Mouse (Mus musculus) kidney, embryonic 16.5 days (tissue): ENCODE data around the gene Neurl2. TPM values are rescaled to one million over a fixed set of nuclear protein-coding genes. Genes with fewer than 3 reads are reported as not detected.
"Not testable (repeated sequence)": the region's sequence is repeated elsewhere in the genome, so short reads cannot be mapped to it uniquely, and the experiment has no call there.

Experiments
- ATAC-seq: fragments of 200-750 bp; cut with Nextera tagmentation; 2 replicates; pipeline ENCODE4 v1.8.0; 2017; ENCODE audit warnings: moderate TSS enrichment; ENCODE audit not compliant: low FRiP score, low TSS enrichment
- H3K27ac ChIP-seq: fragments of 300-500 bp; sonication (generic); 2 replicates; pipeline ENCODE4 v1.5.1; 2014; ENCODE audit warnings: low read length
- H3K27me3 ChIP-seq: fragments of 300-500 bp; sonication (generic); 2 replicates; pipeline ENCODE4 v1.6.1; 2014; ENCODE audit warnings: low read length, control low read depth, mixed read lengths; ENCODE audit not compliant: insufficient read depth
- H3K36me3 ChIP-seq: fragments of 300-500 bp; sonication (generic); 2 replicates; pipeline ENCODE4 v1.6.1; 2014; ENCODE audit warnings: low read length, control low read depth, mixed read lengths; ENCODE audit not compliant: insufficient read depth
- H3K4me1 ChIP-seq: fragments of 300-500 bp; sonication (generic); 2 replicates; pipeline ENCODE4 v1.6.1; 2014; ENCODE audit warnings: low read length, control low read depth, mixed read lengths; ENCODE audit not compliant: insufficient read depth
- H3K4me2 ChIP-seq: fragments of 300-500 bp; sonication (generic); replicated peaks from 2 replicates; pipeline ENCODE4 v1.6.1; 2014; ENCODE audit warnings: low read depth, low read length
- H3K4me3 ChIP-seq: fragments of 300-500 bp; sonication (generic); 2 replicates; pipeline ENCODE4 v1.5.1; 2014; ENCODE audit warnings: mild to moderate bottlenecking, low read length
- H3K9ac ChIP-seq: fragments of 300-500 bp; sonication (generic); replicated peaks from 2 replicates; pipeline ENCODE4 v1.6.1; 2014; ENCODE audit warnings: low read length
- H3K9me3 ChIP-seq: fragments of 300-500 bp; sonication (generic); 2 replicates; pipeline ENCODE4 v1.6.1; 2016; ENCODE audit warnings: low read length, control low read depth
- WGBS: fragments of 180-500 bp; shearing (Covaris S2); extraction: QIAGEN DNeasy Blood & Tissue Kit; methylation state at CpG from one replicate; pipeline ENCODE4 v1.1.7; 2014; 5-methylcytosine and 5-hydroxymethylcytosine counted together
- polyA plus RNA-seq: library from polyadenylated mRNA; unstranded; fragments of >200 nt; fragmentation: Nextera tagmentation; extraction: Ambion mirVana; gene quantifications from 2 replicates; pipeline ENCODE4 v1.2.1, GENCODE M21; 2015

Gene Neurl2
- polyA plus RNA-seq, 1 experiment from 2014 or later, result 8.8 TPM

- ATAC-seq, result no peak
- Histone ChIP-seq H3K9ac (no peak overlapping the region), H3K36me3 (no peaks in the 10 kb centered on the region), H3K4me3 (no peak overlapping the region), H3K9me3 (peaks cover 4% of the 10 kb centered on the region; the same call in 1 of the 2 replicates), H3K27ac (no peak overlapping the region), H3K4me1 (peaks cover 18% of the 10 kb centered on the region), H3K27me3 (no peaks in the 10 kb centered on the region), H3K4me2 (no peak overlapping the region)
- WGBS, result 64% methylated on average over 6 of the region's 6 CpGs
These were observed 38.5 kb upstream of the Neurl2 start for GRCm38 (mm10) chr2:164871602-164872303.

- WGBS, result 54% methylated on average over 7 of the region's 7 CpGs
- ATAC-seq, result no peak
- Histone ChIP-seq H3K4me1 (peaks cover 7% of the 10 kb centered on the region), H3K4me3 (no peak overlapping the region), H3K9ac (no peak overlapping the region), H3K27me3 (no peaks in the 10 kb centered on the region), H3K27ac (no peak overlapping the region), H3K4me2 (no peak overlapping the region), H3K36me3 (no peaks in the 10 kb centered on the region), H3K9me3 (peaks cover 4% of the 10 kb centered on the region; the same call in 1 of the 2 replicates)
These were observed 35.2 kb upstream of the Neurl2 start for GRCm38 (mm10) chr2:164868491-164868890.

- ATAC-seq, result no peak
- Histone ChIP-seq H3K4me1 (peaks cover 11% of the 10 kb centered on the region), H3K27ac (peak overlapping the region; percentile 48; the same call in 1 of the 2 replicates), H3K36me3 (no peaks in the 10 kb centered on the region), H3K9ac (no peak overlapping the region), H3K4me2 (no peak overlapping the region), H3K9me3 (peaks cover 4% of the 10 kb centered on the region; the same call in 1 of the 2 replicates), H3K4me3 (no peak overlapping the region), H3K27me3 (no peaks in the 10 kb centered on the region)
- WGBS, result 94% methylated on average over 7 of the region's 7 CpGs
These were observed 34.3 kb upstream of the Neurl2 start for GRCm38 (mm10) chr2:164867566-164867965.

GRCm38 (mm10) chr2:164866741-164867551 lies 33.7 kb upstream of the Neurl2 start:
- H3K4me1 ChIP-seq, result peaks cover 17% of the 10 kb centered on the region
- ATAC-seq, result no peak
- 45% methylated on average over 16 of the region's 16 CpGs for WGBS
- no peaks in the 10 kb centered on the region for H3K27me3 ChIP-seq
- H3K9me3 ChIP-seq, result peaks cover 4% of the 10 kb centered on the region; the same call in 1 of the 2 replicates
- H3K4me3 ChIP-seq, result no peak overlapping the region
- H3K9ac ChIP-seq, result no peak overlapping the region
- no peaks in the 10 kb centered on the region for H3K36me3 ChIP-seq
- peak overlapping the region; percentile 48; the same call in 1 of the 2 replicates for H3K27ac ChIP-seq
- no peak overlapping the region for H3K4me2 ChIP-seq

- WGBS, result 66% methylated on average over 4 of the region's 4 CpGs
- Histone ChIP-seq H3K4me1 (peaks cover 35% of the 10 kb centered on the region), H3K4me3 (no peak overlapping the region)
These were observed 31.3 kb upstream of the Neurl2 start for GRCm38 (mm10) chr2:164864593-164864992.

GRCm38 (mm10) chr2:164863411-164863810 lies 30.2 kb upstream of the Neurl2 start:
- not testable (repeated sequence) for H3K27me3 ChIP-seq, H3K4me2 ChIP-seq, ATAC-seq, H3K4me3 ChIP-seq, H3K27ac ChIP-seq, H3K9me3 ChIP-seq, H3K36me3 ChIP-seq, H3K9ac ChIP-seq
- WGBS, result 89% methylated on average over 7 of the region's 9 CpGs
- peaks cover 44% of the 10 kb centered on the region for H3K4me1 ChIP-seq

More at GRCm38 (mm10) chr2:164864593-164864992, 31.3 kb upstream of the Neurl2 start:
- peaks cover 4% of the 10 kb centered on the region; the same call in 1 of the 2 replicates for H3K9me3 ChIP-seq
- H3K36me3 ChIP-seq, result no peaks in the 10 kb centered on the region
- H3K27me3 ChIP-seq, result no peaks in the 10 kb centered on the region
- no peak for ATAC-seq
- no peak overlapping the region for H3K4me2 ChIP-seq
- no peak overlapping the region for H3K27ac ChIP-seq
- H3K9ac ChIP-seq, result no peak overlapping the region

GRCm38 (mm10) chr2:164862179-164862861 lies 29.1 kb upstream of the Neurl2 start:
- peak; percentile 83 for ATAC-seq
- 18% methylated on average over 9 of the region's 9 CpGs for WGBS

GRCm38 (mm10) chr2:164861094-164861493 lies 27.8 kb upstream of the Neurl2 start:
- Histone ChIP-seq H3K27me3 (peaks cover 17% of the 10 kb centered on the region), H3K9ac (no peak overlapping the region), H3K4me2 (no peak overlapping the region), H3K9me3 (no peaks in the 10 kb centered on the region), H3K4me3 (no peak overlapping the region), H3K36me3 (no peaks in the 10 kb centered on the region), H3K4me1 (peaks cover 51% of the 10 kb centered on the region), H3K27ac (no peak overlapping the region)
- ATAC-seq, result no peak
- WGBS, result 69% methylated on average over 4 of the region's 4 CpGs

More at GRCm38 (mm10) chr2:164862179-164862861, 29.1 kb upstream of the Neurl2 start:
- H3K4me1 ChIP-seq, result peaks cover 54% of the 10 kb centered on the region
- H3K4me2 ChIP-seq, result no peak overlapping the region; the same call in 1 of the 2 replicates
- H3K4me3 ChIP-seq, result no peak overlapping the region
- peaks cover 9% of the 10 kb centered on the region; the same call in 1 of the 2 replicates for H3K27me3 ChIP-seq
- H3K9ac ChIP-seq, result no peak overlapping the region
- H3K9me3 ChIP-seq, result no peaks in the 10 kb centered on the region
- peak overlapping the region; percentile 82 for H3K27ac ChIP-seq
- H3K36me3 ChIP-seq, result no peaks in the 10 kb centered on the region

GRCm38 (mm10) chr2:164859640-164860432 lies 26.6 kb upstream of the Neurl2 start:
- H3K36me3 ChIP-seq, result no peaks in the 10 kb centered on the region
- peaks cover 51% of the 10 kb centered on the region for H3K4me1 ChIP-seq
- 0 out of 2 replicates have a peak overlapping the region, but pooled peaks have one; percentile 14 for H3K4me2 ChIP-seq
- H3K27ac ChIP-seq, result 0 out of 2 replicates have a peak overlapping the region, but pooled peaks have one; percentile 37
- 32% methylated on average over 9 of the region's 9 CpGs for WGBS
- peaks cover 21% of the 10 kb centered on the region for H3K27me3 ChIP-seq
- H3K4me3 ChIP-seq, result no peak overlapping the region
- no peak for ATAC-seq
- no peaks in the 10 kb centered on the region for H3K9me3 ChIP-seq
- H3K9ac ChIP-seq, result no peak overlapping the region
